Mouse (Mus musculus): Measurements from ENCODE around the gene Ptch2. TPM values are rescaled to one million over a fixed set of nuclear protein-coding genes. Genes with fewer than 3 reads are reported as not detected.
A peak's percentile ranks its signal among the peaks of the same experiment; 100 is the strongest.

Gene Ptch2
- polyA plus RNA-seq, 1 experiment from 2014 or later, result 6.4 TPM

DNA sequence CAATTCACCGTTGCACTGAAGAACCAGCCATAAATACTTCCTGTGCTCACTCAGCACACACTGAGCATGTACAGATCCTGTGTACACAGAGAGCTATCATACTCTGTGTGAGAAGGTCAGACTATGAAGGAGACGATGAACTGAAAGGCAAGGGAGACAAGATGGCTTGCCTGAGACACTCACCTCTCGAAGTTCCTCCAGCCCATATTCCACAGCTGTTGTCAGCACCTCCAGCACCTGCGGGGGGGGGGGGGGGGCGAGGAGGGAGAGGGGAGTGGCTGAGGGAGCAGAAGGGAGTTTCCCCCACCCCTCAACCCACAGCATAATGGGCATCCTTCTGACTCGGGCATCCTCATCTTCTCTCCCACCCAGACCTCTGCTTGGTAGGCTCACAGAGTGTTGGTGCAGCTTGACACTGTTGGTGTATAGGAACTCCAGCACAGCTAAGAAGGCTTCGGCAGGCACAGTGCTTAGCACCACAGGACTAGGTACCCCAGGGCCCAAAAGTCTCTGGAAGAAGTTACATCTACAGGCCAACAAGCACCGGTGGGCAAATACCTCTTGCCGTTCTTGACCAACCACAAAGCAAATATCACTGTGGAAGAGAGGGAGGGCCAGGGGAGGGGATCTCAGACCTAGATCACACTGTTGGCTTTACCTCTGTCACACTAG lies 27.8 kb downstream of the Ptch2 start:
- WGBS, result 81% methylated on average over 7 of the region's 9 CpGs
- ATAC-seq (ENCODE audit: low read depth), result no peak
- Histone ChIP-seq H3K9ac (replicated peaks; ENCODE audit: low read depth, low read length) (no peak overlapping the region), H3K4me1 (ENCODE audit: control insufficient read depth, insufficient read depth, low read length) (peaks cover 17% of the 10 kb centered on the region; the same call in 1 of the 2 replicates), H3K27me3 (ENCODE audit: control insufficient read depth, insufficient read depth, low read length) (no peaks in the 10 kb centered on the region), H3K4me3 (ENCODE audit: low read depth, low read length) (no peak overlapping the region), H3K9me3 (ENCODE audit: control insufficient read depth, low read length) (no peaks in the 10 kb centered on the region), H3K4me2 (ENCODE audit: low read depth, low read length) (no peak overlapping the region), H3K27ac (ENCODE audit: low read depth, low read length) (no peak overlapping the region), H3K36me3 (ENCODE audit: control insufficient read depth, insufficient read depth, low read length) (peaks cover 7% of the 10 kb centered on the region)

- Histone ChIP-seq H3K27ac (ENCODE audit: low read depth, low read length) (no peak overlapping the region), H3K36me3 (ENCODE audit: control insufficient read depth, insufficient read depth, low read length) (peaks cover 10% of the 10 kb centered on the region), H3K9ac (replicated peaks; ENCODE audit: low read depth, low read length) (no peak overlapping the region), H3K4me3 (ENCODE audit: low read depth, low read length) (no peak overlapping the region), H3K27me3 (ENCODE audit: control insufficient read depth, insufficient read depth, low read length) (no peaks in the 10 kb centered on the region), H3K4me1 (ENCODE audit: control insufficient read depth, insufficient read depth, low read length) (peaks cover 17% of the 10 kb centered on the region; the same call in 1 of the 2 replicates), H3K4me2 (ENCODE audit: low read depth, low read length) (no peak overlapping the region), H3K9me3 (ENCODE audit: control insufficient read depth, low read length) (no peaks in the 10 kb centered on the region)
- 85% methylated on average over 3 of the region's 3 CpGs for WGBS
- no peak for ATAC-seq (ENCODE audit: low read depth)
Observed at GRCm38 (mm10) chr4:117124218-117124517, 28.3 kb downstream of the Ptch2 start.

DNA sequence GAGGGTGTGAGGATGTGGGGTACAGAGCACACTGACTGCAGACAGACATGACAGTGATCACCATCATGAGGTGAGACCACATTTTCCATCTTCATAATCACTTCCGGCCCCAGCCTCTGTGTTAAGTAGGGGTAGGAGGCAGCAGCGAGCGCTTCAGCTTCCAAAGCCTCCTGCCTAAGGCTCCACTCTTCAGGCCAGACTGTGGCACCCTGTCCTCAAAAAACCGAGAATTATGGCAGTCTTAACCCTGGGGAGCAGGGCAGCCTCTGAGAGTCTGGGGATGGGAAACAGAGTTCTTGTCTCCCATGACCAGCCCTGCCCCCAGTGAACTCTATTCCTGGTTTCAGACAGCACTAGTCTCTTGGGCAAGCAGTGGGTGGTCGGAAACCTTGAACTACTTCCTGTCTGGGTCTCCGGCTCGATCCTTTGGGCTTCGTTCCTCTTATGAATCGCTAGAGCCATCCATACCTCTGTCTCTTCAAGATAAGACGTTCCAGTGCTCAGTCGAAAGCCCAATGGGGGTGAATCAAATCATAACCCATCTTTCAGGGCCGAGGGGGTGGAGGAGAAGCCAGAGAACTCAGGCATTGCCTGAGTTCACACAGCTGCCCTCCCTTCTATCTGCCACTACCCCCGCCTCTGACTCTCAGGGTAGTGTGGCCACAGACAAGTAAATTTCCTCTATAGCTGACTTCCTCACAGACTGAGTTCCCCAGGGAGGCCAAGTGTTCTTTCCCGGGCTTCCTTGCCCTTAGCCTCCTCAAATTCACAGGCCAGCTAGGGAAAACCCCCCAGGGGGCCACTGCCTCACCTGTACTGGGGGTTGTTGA lies 28.9 kb downstream of the Ptch2 start:
- peak overlapping the region; percentile 56 for H3K27ac ChIP-seq (ENCODE audit: low read depth, low read length)
- no peaks in the 10 kb centered on the region for H3K9me3 ChIP-seq (ENCODE audit: control insufficient read depth, low read length)
- H3K27me3 ChIP-seq (ENCODE audit: control insufficient read depth, insufficient read depth, low read length), result no peaks in the 10 kb centered on the region
- H3K4me1 ChIP-seq (ENCODE audit: control insufficient read depth, insufficient read depth, low read length), result peaks cover 14% of the 10 kb centered on the region; the same call in 1 of the 2 replicates
- no peak for ATAC-seq (ENCODE audit: low read depth)
- H3K4me3 ChIP-seq (ENCODE audit: low read depth, low read length), result no peak overlapping the region
- no peak overlapping the region for H3K9ac ChIP-seq (replicated peaks; ENCODE audit: low read depth, low read length)
- WGBS, result 72% methylated on average over 14 of the region's 14 CpGs
- peaks cover 10% of the 10 kb centered on the region for H3K36me3 ChIP-seq (ENCODE audit: control insufficient read depth, insufficient read depth, low read length)
- no peak overlapping the region for H3K4me2 ChIP-seq (ENCODE audit: low read depth, low read length)

- no peaks in the 10 kb centered on the region for H3K27me3 ChIP-seq (ENCODE audit: control insufficient read depth, insufficient read depth, low read length)
- WGBS, result 31% methylated on average over 8 of the region's 8 CpGs
- no peak within 1 kb of the TSS for H3K4me2 ChIP-seq (ENCODE audit: low read depth, low read length)
- peak within 1 kb of the TSS; percentile 25; the same call in 1 of the 2 replicates for H3K9ac ChIP-seq (replicated peaks; ENCODE audit: low read depth, low read length)
- no peak for ATAC-seq (ENCODE audit: low read depth)
- no peaks in the 10 kb centered on the region for H3K9me3 ChIP-seq (ENCODE audit: control insufficient read depth, low read length)
- H3K36me3 ChIP-seq (ENCODE audit: control insufficient read depth, insufficient read depth, low read length), result peaks cover 10% of the 10 kb centered on the region
- peak within 1 kb of the TSS; percentile 56 for H3K27ac ChIP-seq (ENCODE audit: low read depth, low read length)
- H3K4me3 ChIP-seq (ENCODE audit: low read depth, low read length), result no peak within 1 kb of the TSS
- H3K4me1 ChIP-seq (ENCODE audit: control insufficient read depth, insufficient read depth, low read length), result peaks cover 11% of the 10 kb centered on the region; the same call in 1 of the 2 replicates
Observed at GRCm38 (mm10) chr4:117125348-117125909, 29.6 kb downstream of the Ptch2 start, which contains the start of gene Btbd19. Btbd19 (minus strand) TSS chr4:117125725.

- no peak for ATAC-seq (ENCODE audit: low read depth)
Observed at GRCm38 (mm10) chr4:117125910-117126674, 30.2 kb downstream of the Ptch2 start.

GRCm38 (mm10) chr4:117126675-117127290 lies 30.9 kb downstream of the Ptch2 start, which contains the start of gene Tctex1d4:
Tctex1d4 (plus strand) TSS chr4:117126794.
- peaks cover 10% of the 10 kb centered on the region for H3K36me3 ChIP-seq (ENCODE audit: control insufficient read depth, insufficient read depth, low read length)
- H3K27ac ChIP-seq (ENCODE audit: low read depth, low read length), result peak within 1 kb of the TSS; percentile 56; the same call in 1 of the 2 replicates
- 87% methylated on average over 9 of the region's 9 CpGs for whole genome bisulfite sequencing
- H3K4me3 ChIP-seq (ENCODE audit: low read depth, low read length), result no peak within 1 kb of the TSS
- no peaks in the 10 kb centered on the region for H3K9me3 ChIP-seq (ENCODE audit: control insufficient read depth, low read length)
- ATAC-seq (ENCODE audit: low read depth), result no peak
- peaks cover 15% of the 10 kb centered on the region for H3K4me1 ChIP-seq (ENCODE audit: control insufficient read depth, insufficient read depth, low read length)
- H3K27me3 ChIP-seq (ENCODE audit: control insufficient read depth, insufficient read depth, low read length), result no peaks in the 10 kb centered on the region
- no peak within 1 kb of the TSS; the same call in 1 of the 2 replicates for H3K9ac ChIP-seq (replicated peaks; ENCODE audit: low read depth, low read length)
- H3K4me2 ChIP-seq (ENCODE audit: low read depth, low read length), result no peak within 1 kb of the TSS

More at GRCm38 (mm10) chr4:117125910-117126674, 30.2 kb downstream of the Ptch2 start:
- 49% methylated on average over 15 of the region's 15 CpGs for WGBS
- Histone ChIP-seq H3K9ac (replicated peaks; ENCODE audit: low read depth, low read length) (no peak overlapping the region; the same call in 1 of the 2 replicates), H3K9me3 (ENCODE audit: control insufficient read depth, low read length) (no peaks in the 10 kb centered on the region), H3K4me3 (ENCODE audit: low read depth, low read length) (no peak overlapping the region), H3K36me3 (ENCODE audit: control insufficient read depth, insufficient read depth, low read length) (peaks cover 10% of the 10 kb centered on the region), H3K27ac (ENCODE audit: low read depth, low read length) (peak overlapping the region; percentile 56; the same call in 1 of the 2 replicates), H3K27me3 (ENCODE audit: control insufficient read depth, insufficient read depth, low read length) (no peaks in the 10 kb centered on the region), H3K4me1 (ENCODE audit: control insufficient read depth, insufficient read depth, low read length) (peaks cover 11% of the 10 kb centered on the region; the same call in 1 of the 2 replicates), H3K4me2 (ENCODE audit: low read depth, low read length) (no peak overlapping the region)

DNA sequence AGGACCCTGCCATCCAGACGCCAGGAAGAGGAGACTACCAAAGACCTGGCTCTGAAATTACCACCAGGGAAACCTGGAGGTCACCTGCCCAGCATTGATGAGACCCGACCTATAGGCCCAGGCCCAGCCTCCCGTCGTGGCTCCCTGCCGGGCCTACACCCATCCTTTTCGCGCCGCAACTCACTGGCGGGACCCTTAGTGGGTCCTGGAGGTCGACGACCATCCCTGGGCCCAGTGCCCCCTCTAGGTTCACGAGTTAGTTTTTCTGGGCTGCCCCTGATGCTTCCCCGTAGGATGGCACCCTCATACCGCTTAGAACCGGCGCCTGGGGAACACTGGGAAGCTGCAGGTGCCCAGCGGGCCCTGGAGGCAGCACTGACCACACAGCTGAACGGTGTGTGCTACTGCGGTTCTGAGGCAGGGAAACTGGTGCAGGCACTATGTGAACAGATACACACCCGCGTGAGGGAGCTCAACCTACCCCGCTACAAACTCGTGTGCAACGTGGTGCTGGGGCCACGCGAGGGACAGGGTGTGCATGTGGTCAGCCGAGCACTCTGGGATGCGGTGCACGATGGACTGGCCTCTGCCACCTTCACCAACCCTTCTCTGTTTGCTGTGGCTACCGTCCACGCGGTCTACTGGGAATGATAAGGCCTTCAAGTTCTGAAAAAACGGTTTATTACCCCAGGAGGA lies 32.3 kb downstream of the Ptch2 start:
- no peak overlapping the region for H3K4me2 ChIP-seq (ENCODE audit: low read depth, low read length)
- no peaks in the 10 kb centered on the region for H3K27me3 ChIP-seq (ENCODE audit: control insufficient read depth, insufficient read depth, low read length)
- no peak overlapping the region for H3K4me3 ChIP-seq (ENCODE audit: low read depth, low read length)
- H3K9ac ChIP-seq (replicated peaks; ENCODE audit: low read depth, low read length), result no peak overlapping the region
- WGBS, result 85% methylated on average over 33 of the region's 33 CpGs
- peaks cover 25% of the 10 kb centered on the region for H3K4me1 ChIP-seq (ENCODE audit: control insufficient read depth, insufficient read depth, low read length)
- peaks cover 10% of the 10 kb centered on the region for H3K36me3 ChIP-seq (ENCODE audit: control insufficient read depth, insufficient read depth, low read length)
- H3K9me3 ChIP-seq (ENCODE audit: control insufficient read depth, low read length), result no peaks in the 10 kb centered on the region
- H3K27ac ChIP-seq (ENCODE audit: low read depth, low read length), result no peak overlapping the region
- ATAC-seq (ENCODE audit: low read depth), result no peak

DNA sequence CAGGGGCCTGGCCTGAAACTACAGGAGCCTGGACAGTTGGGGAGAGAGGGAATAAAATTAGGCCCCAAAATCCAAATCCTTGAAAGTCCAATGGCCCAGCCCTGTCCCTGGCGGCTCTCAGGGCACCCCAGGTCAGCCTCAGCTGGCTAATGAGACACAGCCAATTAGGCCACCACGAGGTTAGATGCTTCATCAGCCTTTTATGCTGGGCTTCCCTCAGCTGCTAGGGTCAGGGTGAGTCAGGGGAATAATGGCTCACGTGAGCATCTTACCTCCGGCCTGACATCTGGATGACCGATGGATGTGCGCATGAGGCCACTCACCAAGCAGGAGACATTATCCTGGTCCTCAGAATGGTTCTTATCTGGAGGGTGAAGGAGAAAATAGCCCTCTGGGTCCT lies 34.9 kb downstream of the Ptch2 start:
- H3K36me3 ChIP-seq (ENCODE audit: control insufficient read depth, insufficient read depth, low read length), result peaks cover 10% of the 10 kb centered on the region
- H3K27me3 ChIP-seq (ENCODE audit: control insufficient read depth, insufficient read depth, low read length), result no peaks in the 10 kb centered on the region
- no peak overlapping the region for H3K27ac ChIP-seq (ENCODE audit: low read depth, low read length)
- ATAC-seq (ENCODE audit: low read depth), result no peak
- WGBS, result 35% methylated on average over 6 of the region's 6 CpGs
- no peak overlapping the region for H3K4me3 ChIP-seq (ENCODE audit: low read depth, low read length)
- no peak overlapping the region for H3K4me2 ChIP-seq (ENCODE audit: low read depth, low read length)
- peaks cover 16% of the 10 kb centered on the region for H3K4me1 ChIP-seq (ENCODE audit: control insufficient read depth, insufficient read depth, low read length)
- no peak overlapping the region for H3K9ac ChIP-seq (replicated peaks; ENCODE audit: low read depth, low read length)
- no peaks in the 10 kb centered on the region for H3K9me3 ChIP-seq (ENCODE audit: control insufficient read depth, low read length)
